Mouse (Mus musculus): ENCODE data around the gene Cwh43.

Gene Cwh43

DNA sequence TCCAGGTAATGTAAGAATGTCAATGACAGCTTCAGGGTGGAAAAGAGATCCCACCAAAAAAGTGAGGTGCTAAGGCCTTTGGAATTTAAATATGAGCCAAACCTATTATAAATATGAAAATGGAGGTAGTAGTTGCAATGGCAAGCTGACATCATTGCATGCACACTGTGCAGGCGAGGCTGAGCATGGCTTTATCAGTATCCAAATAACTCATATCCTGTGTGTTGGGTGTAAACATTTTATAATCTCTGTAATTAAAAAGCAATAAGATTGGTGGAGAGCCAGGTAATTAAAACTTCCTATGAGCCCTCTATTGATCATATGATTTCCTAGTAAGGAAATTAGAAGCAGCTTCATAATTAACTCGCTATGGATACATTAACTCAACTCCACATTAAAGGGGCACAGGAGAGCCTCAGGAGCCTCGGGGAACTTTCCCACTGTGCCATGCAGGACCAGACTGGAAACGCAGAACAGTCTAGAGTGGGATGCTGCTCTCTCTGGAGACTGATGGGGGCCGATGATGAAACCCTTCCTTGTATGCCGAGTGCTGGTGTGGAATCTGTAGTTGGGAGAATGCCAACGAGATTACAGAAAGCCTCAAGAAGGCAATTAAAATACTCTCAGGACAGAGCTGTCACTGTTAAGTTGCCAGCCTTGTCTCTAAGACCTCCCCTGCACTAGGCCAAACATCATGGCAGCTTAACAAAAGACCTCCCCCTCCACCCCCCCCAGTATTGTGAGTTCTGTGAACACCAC, 5.9 kb upstream of the Cwh43 start:
- DNase-seq (ENCODE audit: low spot score): no peak

DNA sequence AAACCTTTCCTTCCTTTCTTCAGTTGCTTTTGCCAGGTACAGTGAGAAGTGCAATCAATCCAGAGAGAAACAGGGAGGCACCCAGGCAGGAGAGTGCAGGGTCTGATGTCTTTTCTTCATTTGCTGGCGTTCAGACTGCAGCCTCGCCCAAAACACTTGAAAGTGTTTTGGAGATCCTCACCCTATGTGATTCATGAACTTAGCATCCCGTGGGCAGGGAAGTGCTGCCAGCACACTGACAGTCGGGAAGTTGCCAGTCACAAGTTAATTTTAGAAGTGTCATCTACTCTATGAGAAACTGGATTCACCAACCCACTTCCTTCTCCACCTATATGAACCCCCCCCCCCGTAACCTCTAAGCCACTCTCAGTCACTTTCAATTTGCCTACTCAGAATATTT, 4.5 kb upstream of the Cwh43 start:
- DNase-seq (ENCODE audit: low spot score): no peak

- DNase-seq (ENCODE audit: low spot score): no peak
Measured at GRCm38 (mm10) chr5:73402911-73403310, 3.0 kb upstream of the Cwh43 start.

GRCm38 (mm10) chr5:73403311-73404068, 2.4 kb upstream of the Cwh43 start:
- DNase-seq (ENCODE audit: low spot score): no peak

GRCm38 (mm10) chr5:73404790-73405189, 1.1 kb upstream of the Cwh43 start:
- no peak for DNase-seq (ENCODE audit: low spot score)

- no peak for DNase-seq (ENCODE audit: low spot score)
Measured at GRCm38 (mm10) chr5:73406861-73407260, 986 bp downstream of the Cwh43 start.

DNA sequence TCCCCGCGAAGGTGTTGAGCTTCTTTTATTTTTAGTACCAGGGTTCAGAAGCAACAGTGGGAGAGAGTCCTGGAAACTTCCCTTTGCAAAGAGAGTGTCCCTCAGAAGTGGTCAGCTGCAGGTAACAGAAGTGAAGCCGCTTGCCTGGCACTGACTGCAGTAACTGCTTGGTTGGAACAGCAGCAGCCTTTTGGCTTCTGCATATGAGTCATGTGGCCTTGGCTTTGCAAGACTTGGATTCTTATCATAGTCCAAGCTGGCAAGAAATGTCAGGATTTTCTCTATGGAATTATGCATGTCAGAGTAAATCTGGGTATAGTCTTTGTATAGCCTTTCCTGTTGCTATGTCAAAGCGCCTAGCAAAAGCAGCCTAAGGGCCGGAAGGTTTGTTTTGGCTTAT, 4.1 kb downstream of the Cwh43 start:
- DNase-seq (ENCODE audit: low spot score): no peak

GRCm38 (mm10) chr5:73411771-73412170, 5.9 kb downstream of the Cwh43 start:
- DNase-seq (ENCODE audit: low spot score): no peak

DNA sequence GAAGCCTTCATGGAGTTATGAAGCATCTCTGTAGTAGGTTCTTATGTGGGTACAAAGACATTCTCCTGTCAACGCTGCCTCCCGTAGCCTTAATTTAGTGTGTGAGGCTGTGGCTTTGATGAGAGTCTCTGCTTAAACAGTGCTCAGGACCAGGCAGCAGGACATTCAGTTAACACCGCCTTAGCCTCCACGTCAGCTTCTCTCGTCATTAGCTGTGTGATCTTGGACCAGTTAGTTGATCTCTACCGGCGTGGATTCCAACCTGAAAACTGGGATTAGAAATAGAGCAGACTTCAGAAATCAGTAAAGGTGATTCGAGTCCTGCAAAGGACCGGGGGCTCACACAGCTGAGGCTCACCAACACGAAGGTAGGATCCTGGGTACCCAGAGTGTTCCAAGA, 8.3 kb downstream of the Cwh43 start:
- no peak for DNase-seq (ENCODE audit: low spot score)

GRCm38 (mm10) chr5:73419045-73419695, 13.3 kb downstream of the Cwh43 start:
- no peak for DNase-seq (ENCODE audit: low spot score)

DNA sequence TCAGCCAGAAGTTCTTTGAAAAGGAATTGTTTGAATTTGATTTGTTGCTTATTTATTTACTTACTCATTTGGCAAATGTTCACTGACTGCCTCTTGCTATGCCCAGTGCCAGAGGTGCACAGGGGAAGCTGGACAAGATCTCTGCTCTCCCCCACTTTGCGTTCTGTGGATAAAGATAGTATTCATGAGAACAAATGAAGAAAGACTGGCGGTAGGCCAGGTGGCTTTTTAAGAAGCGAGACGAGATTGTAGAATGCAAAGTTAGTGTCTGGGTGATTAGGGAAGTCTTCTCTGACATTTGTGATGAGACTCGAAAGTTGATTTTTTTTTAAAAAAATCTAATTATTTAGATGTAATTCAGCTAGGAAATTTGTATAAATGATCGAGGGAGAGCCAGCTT, 20.9 kb downstream of the Cwh43 start:
- no peak for DNase-seq (ENCODE audit: low spot score)

DNA sequence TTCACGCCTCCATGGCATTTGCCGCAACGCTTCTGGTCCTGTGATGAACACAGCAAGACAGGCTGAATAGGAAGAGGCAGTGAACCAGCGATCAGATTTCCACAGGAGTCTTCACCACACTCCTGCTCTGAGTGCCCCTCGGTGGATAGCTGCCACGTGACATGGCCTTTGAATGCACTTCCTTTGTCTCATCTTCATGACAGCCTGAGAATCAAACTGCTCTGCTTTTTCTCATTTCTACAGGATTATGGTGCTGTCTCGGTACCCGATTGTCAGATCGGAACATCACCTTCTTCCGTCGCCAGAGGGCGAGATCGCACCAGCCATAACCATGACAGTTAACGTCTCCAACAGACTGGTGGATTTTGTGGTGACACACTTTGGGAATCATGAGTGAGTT, 25.7 kb downstream of the Cwh43 start:
- DNase-seq (ENCODE audit: low spot score): peak; percentile 89

GRCm38 (mm10) chr5:73432805-73433204, 26.9 kb downstream of the Cwh43 start:
- no peak for DNase-seq (ENCODE audit: low spot score)

DNA sequence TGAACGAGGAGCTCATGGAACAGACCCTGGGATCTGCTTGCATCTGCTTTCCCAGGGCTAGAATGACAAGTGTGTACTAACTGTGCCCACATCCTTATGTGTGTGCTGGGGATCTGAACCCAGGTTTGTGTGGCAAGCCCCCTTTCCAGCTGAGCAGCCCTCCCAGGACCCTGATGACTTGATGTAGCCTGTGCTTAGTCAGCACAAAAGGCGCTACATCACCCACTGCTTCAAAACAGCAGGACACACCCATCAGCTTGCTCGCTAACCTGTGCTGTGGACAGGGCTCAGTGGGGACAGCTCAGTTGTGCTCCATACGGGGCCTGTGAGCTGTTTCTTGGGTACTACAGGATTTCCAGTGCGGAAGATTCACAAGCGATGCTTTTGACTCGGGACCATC, 28.9 kb downstream of the Cwh43 start:
- no peak for DNase-seq (ENCODE audit: low spot score)

DNA sequence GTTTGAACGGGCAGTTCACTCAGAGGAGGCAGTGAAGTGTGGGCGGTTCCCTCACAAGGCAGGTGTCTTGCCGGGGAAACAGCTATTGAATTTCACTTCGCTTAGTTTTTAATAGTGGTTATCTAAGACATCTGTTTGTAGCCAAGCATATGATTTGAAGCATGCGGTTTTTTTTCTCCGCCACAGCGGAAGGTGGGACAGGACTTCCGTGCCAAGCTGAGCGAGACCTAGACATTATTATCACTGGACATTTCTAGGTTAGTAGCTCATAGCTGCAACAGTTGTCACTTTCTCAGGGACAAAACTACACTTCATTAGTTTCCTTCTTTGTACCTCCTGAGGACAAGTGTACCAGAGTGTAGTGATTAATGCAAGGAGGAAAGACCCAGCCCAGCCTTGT, 36.3 kb downstream of the Cwh43 start:
- DNase-seq (ENCODE audit: low spot score): no peak

GRCm38 (mm10) chr5:73450276-73450675, 44.4 kb downstream of the Cwh43 start:
- no peak for DNase-seq (ENCODE audit: low spot score)

GRCm38 (mm10) chr5:73454502-73455306, 48.8 kb downstream of the Cwh43 start:
- DNase-seq (ENCODE audit: low spot score): no peak

GRCm38 (mm10) chr5:73455307-73455687, 49.4 kb downstream of the Cwh43 start:
- DNase-seq (ENCODE audit: low spot score): no peak

DNA sequence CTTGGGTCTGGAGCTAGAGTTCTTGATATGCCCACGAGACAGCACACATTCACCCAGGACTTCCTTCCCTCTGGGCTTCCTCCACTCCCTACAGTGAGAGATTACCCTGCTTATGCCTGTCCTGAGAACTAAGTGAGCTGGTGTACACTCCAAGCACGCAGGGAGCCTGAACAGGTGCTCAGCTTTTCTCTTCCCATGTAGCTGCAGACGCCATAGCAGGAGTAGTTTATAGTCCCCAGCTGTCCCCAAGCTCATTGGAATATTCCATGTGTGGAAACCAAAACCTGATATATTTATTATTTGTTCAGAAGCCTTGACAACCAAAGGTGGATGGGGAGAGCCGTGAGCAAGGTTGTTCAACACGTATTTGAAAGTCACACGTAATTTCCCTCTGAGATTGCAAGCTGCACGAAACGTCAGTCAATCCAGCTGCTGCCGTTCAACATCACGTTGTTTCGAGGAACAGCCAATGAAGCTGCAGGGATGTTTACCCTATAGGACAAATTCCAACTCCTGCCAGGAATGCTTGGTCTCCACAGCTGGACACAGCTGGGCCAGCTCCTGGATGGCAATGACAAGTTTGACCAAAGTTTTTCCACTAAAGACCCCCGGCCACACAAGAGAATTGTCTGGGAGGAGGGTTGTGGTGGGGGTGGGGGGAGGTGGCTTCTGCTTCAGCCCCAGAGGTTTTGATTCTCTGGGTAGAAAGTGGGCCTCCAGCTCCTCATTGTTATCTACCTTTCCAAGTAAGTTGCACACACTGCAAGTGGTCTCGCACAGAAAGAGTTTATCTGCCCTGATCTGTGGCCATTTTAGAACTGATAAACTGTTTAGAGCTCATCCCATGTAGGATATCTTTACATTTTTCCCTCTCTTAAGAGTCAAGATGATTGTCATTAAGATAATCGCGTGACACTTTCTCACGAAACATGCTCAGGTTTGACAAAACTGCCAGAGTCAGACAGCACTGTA, 62.9 kb downstream of the Cwh43 start:
- no peak for DNase-seq (ENCODE audit: low spot score)

DNA sequence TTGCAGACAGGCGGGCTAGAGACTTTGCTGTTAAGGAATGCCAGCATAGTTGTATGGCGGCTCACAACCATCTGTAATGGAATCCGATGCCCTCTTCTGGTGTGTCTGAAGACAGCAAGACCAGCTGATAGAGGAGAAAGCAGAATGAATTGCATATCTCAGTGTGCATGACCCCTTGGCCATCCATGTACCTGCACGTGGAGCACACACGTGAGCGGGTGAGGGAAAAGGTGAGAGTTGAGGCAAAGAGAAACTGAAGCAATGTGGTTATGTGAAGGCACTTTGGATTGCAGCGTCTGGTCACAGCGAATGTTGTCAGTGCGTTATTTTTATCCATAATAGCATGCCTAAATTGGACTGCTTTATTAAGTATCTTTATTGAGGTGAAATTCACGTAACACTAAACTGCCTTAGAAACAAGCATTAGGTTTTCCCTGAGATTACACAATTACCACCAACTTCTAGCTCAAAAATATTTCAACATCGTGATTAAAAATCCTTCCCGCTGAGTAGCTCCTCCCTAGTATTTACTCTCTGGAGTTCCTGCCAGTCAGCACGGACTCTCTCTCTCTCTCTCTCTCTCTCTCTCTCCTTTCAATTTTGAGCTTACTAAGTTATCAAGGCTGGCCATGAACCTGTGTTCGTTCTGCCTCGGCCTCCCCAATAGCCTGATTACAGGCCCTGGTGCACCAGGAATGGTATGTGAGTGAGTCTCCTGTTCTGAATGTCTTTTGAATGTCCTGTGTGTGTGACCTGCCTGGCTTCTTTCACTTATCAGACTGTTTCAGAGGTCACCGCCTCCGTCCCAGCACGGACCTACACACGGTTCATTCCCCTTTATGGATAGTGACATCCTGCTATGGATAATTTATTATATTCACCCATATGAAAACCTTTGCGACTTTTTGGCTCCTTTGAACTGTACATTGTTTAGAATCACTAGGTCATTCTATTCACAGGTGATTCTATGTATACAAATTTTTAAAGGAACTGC, 68.8 kb downstream of the Cwh43 start:
- DNase-seq (ENCODE audit: low spot score): no peak
